Mouse (Mus musculus) intestine, embryonic 14.5 days (tissue): ENCODE results near the gene Fhl3. TPM values are rescaled to one million over a fixed set of nuclear protein-coding genes. Genes with fewer than 3 reads are reported as not detected.
A peak's percentile ranks its signal among the peaks of the same experiment; 100 is the strongest.

Experiments
- ATAC-seq: fragments of 200-750 bp; cut with Nextera tagmentation; replicated peaks from 2 replicates; pipeline ENCODE4 v1.8.0; 2017; ENCODE audit warnings: low read depth, moderate number of reproducible peaks, moderate TSS enrichment, moderate library complexity; ENCODE audit not compliant: low FRiP score, low TSS enrichment
- DNase-seq: peaks from one replicate; pipeline ENCODE4 v3.0.0-alpha.2; 2018; ENCODE audit warnings: low spot score
- H3K27ac ChIP-seq: fragments of 300-500 bp; sonication (generic); 2 replicates; pipeline ENCODE4 v1.5.1; 2014; ENCODE audit warnings: low read depth, mild to moderate bottlenecking, control low read depth
- H3K27me3 ChIP-seq: fragments of 300-500 bp; sonication (generic); replicated peaks from 2 replicates; pipeline ENCODE4 v1.6.1; 2014; ENCODE audit warnings: low read length, control low read depth; ENCODE audit not compliant: control insufficient read depth, insufficient read depth
- H3K36me3 ChIP-seq: fragments of 300-500 bp; sonication (generic); 2 replicates; pipeline ENCODE4 v1.6.1; 2014; ENCODE audit warnings: low read length, control low read depth; ENCODE audit not compliant: control insufficient read depth, insufficient read depth
- H3K4me1 ChIP-seq: fragments of 300-500 bp; sonication (generic); replicated peaks from 2 replicates; pipeline ENCODE4 v1.6.1; 2014; ENCODE audit warnings: low read length, control low read depth, mixed read lengths; ENCODE audit not compliant: control insufficient read depth, insufficient read depth
- H3K4me2 ChIP-seq: fragments of 300-500 bp; sonication (generic); 2 replicates; pipeline ENCODE4 v1.6.1; 2014; ENCODE audit warnings: low read length
- H3K4me3 ChIP-seq: fragments of 300-500 bp; sonication (generic); 2 replicates; pipeline ENCODE4 v1.5.1; 2014; ENCODE audit warnings: low read depth, low read length, control low read depth, mixed read lengths
- H3K9ac ChIP-seq: fragments of 300-500 bp; sonication (generic); 2 replicates; pipeline ENCODE4 v1.6.1; 2014; ENCODE audit warnings: mild to moderate bottlenecking, low read length
- H3K9me3 ChIP-seq: fragments of 300-500 bp; sonication (generic); 2 replicates; pipeline ENCODE4 v1.6.1; 2016; ENCODE audit warnings: low read length, control low read depth; ENCODE audit not compliant: control insufficient read depth
- WGBS: fragments of 180-500 bp; shearing (Covaris S2); extraction: QIAGEN DNeasy Blood & Tissue Kit; methylation state at CpG from one replicate; pipeline ENCODE4 v1.1.7; 2014; 5-methylcytosine and 5-hydroxymethylcytosine counted together
- polyA plus RNA-seq: library from polyadenylated mRNA; unstranded; fragments of >200 nt; fragmentation: Nextera tagmentation; extraction: Ambion mirVana; gene quantifications from 2 replicates; pipeline ENCODE4 v1.2.1, GENCODE M21; 2014

Fhl3 gene
- polyA plus RNA-seq, 1 experiment from 2014 or later = 13.6 TPM

GRCm38 (mm10) chr4:124663034-124663433 lies 37.5 kb upstream of the Fhl3 start:
- DNase-seq (no peak), ATAC-seq (no peak)
- no peak overlapping the region for H3K4me3 ChIP-seq
- no peaks in the 10 kb centered on the region for H3K9me3 ChIP-seq
- H3K27me3 ChIP-seq = peaks cover 81% of the 10 kb centered on the region
- no peaks in the 10 kb centered on the region for H3K36me3 ChIP-seq
- WGBS = 57% methylated on average over 3 of the region's 3 CpGs
- no peak overlapping the region for H3K4me2 ChIP-seq
- 0 out of 2 replicates have a peak, but pooled peaks cover 6% of the 10 kb centered on the region for H3K4me1 ChIP-seq
- no peak overlapping the region for H3K27ac ChIP-seq
- no peak overlapping the region for H3K9ac ChIP-seq

- no peaks in the 10 kb centered on the region for H3K9me3 ChIP-seq
- WGBS = 72% methylated on average over 9 of the region's 9 CpGs
- no peak overlapping the region for H3K4me3 ChIP-seq
- DNase-seq = no peak
- H3K4me1 ChIP-seq = no peaks in the 10 kb centered on the region
- H3K27me3 ChIP-seq = peaks cover 72% of the 10 kb centered on the region
- H3K4me2 ChIP-seq = no peak overlapping the region
- ATAC-seq = no peak
- no peak overlapping the region for H3K27ac ChIP-seq
- H3K9ac ChIP-seq = no peak overlapping the region
- H3K36me3 ChIP-seq = no peaks in the 10 kb centered on the region
Observed at GRCm38 (mm10) chr4:124664185-124664584, 36.3 kb upstream of the Fhl3 start.

- ATAC-seq (no peak), DNase-seq (no peak)
- Histone ChIP-seq H3K4me3 (no peak overlapping the region), H3K36me3 (no peaks in the 10 kb centered on the region), H3K9ac (no peak overlapping the region), H3K4me1 (no peaks in the 10 kb centered on the region), H3K4me2 (no peak overlapping the region), H3K27ac (no peak overlapping the region), H3K27me3 (peaks cover 70% of the 10 kb centered on the region), H3K9me3 (no peaks in the 10 kb centered on the region)
- WGBS = 67% methylated on average over 15 of the region's 15 CpGs
Observed at GRCm38 (mm10) chr4:124664604-124665003, 35.9 kb upstream of the Fhl3 start.

GRCm38 (mm10) chr4:124667476-124668033 lies 32.9 kb upstream of the Fhl3 start:
- Histone ChIP-seq H3K27me3 (peaks cover 55% of the 10 kb centered on the region), H3K9me3 (no peaks in the 10 kb centered on the region), H3K9ac (no peak overlapping the region), H3K4me3 (no peak overlapping the region), H3K36me3 (no peaks in the 10 kb centered on the region), H3K4me1 (peaks cover 9% of the 10 kb centered on the region; the same call in 1 of the 2 replicates), H3K27ac (no peak overlapping the region), H3K4me2 (no peak overlapping the region)
- WGBS = 40% methylated on average over 14 of the region's 14 CpGs
- ATAC-seq = no peak
- DNase-seq = no peak

GRCm38 (mm10) chr4:124668078-124668477 lies 32.4 kb upstream of the Fhl3 start:
- Histone ChIP-seq H3K4me1 (peaks cover 13% of the 10 kb centered on the region; the same call in 1 of the 2 replicates), H3K27me3 (peaks cover 55% of the 10 kb centered on the region), H3K4me2 (no peak overlapping the region), H3K27ac (no peak overlapping the region), H3K9me3 (no peaks in the 10 kb centered on the region), H3K9ac (no peak overlapping the region), H3K4me3 (no peak overlapping the region), H3K36me3 (no peaks in the 10 kb centered on the region)
- ATAC-seq (no peak), DNase-seq (no peak)
- WGBS = 10% methylated on average over 8 of the region's 8 CpGs

- no peaks in the 10 kb centered on the region for H3K36me3 ChIP-seq
- no peak overlapping the region for H3K4me2 ChIP-seq
- whole genome bisulfite sequencing = 71% methylated on average over 8 of the region's 8 CpGs
- no peak for ATAC-seq
- no peak overlapping the region for H3K4me3 ChIP-seq
- peaks cover 51% of the 10 kb centered on the region for H3K27me3 ChIP-seq
- no peak for DNase-seq
- no peak overlapping the region for H3K27ac ChIP-seq
- H3K4me1 ChIP-seq = peaks cover 13% of the 10 kb centered on the region; the same call in 1 of the 2 replicates
- no peaks in the 10 kb centered on the region for H3K9me3 ChIP-seq
- H3K9ac ChIP-seq = no peak overlapping the region
Observed at GRCm38 (mm10) chr4:124670232-124670631, 30.3 kb upstream of the Fhl3 start.

- H3K4me3 ChIP-seq = no peak overlapping the region
- H3K9ac ChIP-seq = no peak overlapping the region
- H3K9me3 ChIP-seq = no peaks in the 10 kb centered on the region
- peaks cover 8% of the 10 kb centered on the region; the same call in 1 of the 2 replicates for H3K36me3 ChIP-seq
- H3K4me1 ChIP-seq = peaks cover 13% of the 10 kb centered on the region; the same call in 1 of the 2 replicates
- H3K27me3 ChIP-seq = peaks cover 40% of the 10 kb centered on the region
- WGBS = 19% methylated on average over 7 of the region's 7 CpGs
- no peak overlapping the region for H3K4me2 ChIP-seq
- no peak overlapping the region for H3K27ac ChIP-seq
- no peak for DNase-seq
- no peak for ATAC-seq
Observed at GRCm38 (mm10) chr4:124671583-124671982, 28.9 kb upstream of the Fhl3 start.

- H3K36me3 ChIP-seq = peaks cover 13% of the 10 kb centered on the region
- H3K27me3 ChIP-seq = peaks cover 33% of the 10 kb centered on the region
- H3K27ac ChIP-seq = no peak overlapping the region
- H3K4me3 ChIP-seq = 0 out of 2 replicates have a peak overlapping the region, but pooled peaks have one; percentile 10
- H3K4me1 ChIP-seq = peaks cover 13% of the 10 kb centered on the region; the same call in 1 of the 2 replicates
- no peaks in the 10 kb centered on the region for H3K9me3 ChIP-seq
- H3K4me2 ChIP-seq = peak overlapping the region; percentile 37
- DNase-seq (no peak), ATAC-seq (no peak)
- H3K9ac ChIP-seq = no peak overlapping the region
- 7% methylated on average over 26 of the region's 31 CpGs for WGBS
Observed at GRCm38 (mm10) chr4:124672347-124673320, 27.9 kb upstream of the Fhl3 start.
